Mouse (Mus musculus) limb, embryonic 10.5 days (tissue): Measurements from ENCODE around the gene Nmnat2. TPM values are rescaled to one million over a fixed set of nuclear protein-coding genes. Genes with fewer than 3 reads are reported as not detected.

Experiments
- DNase-seq: peaks from one replicate; pipeline ENCODE4 v3.0.0-alpha.2; 2017; ENCODE audit warnings: low spot score
- H3K27ac ChIP-seq: fragments of 300-500 bp; sonication (generic); 2 replicates; pipeline ENCODE4 v1.5.1; 2016; ENCODE audit warnings: mild to moderate bottlenecking
- H3K27me3 ChIP-seq: fragments of 300-500 bp; sonication (generic); 2 replicates; pipeline ENCODE4 v1.6.1; 2016; ENCODE audit warnings: low read depth, mild to moderate bottlenecking; ENCODE audit not compliant: poor library complexity, severe bottlenecking
- H3K36me3 ChIP-seq: fragments of 300-500 bp; sonication (generic); 2 replicates; pipeline ENCODE4 v1.6.1; 2016; ENCODE audit warnings: mild to moderate bottlenecking, moderate library complexity
- H3K4me1 ChIP-seq: fragments of 300-500 bp; sonication (generic); 2 replicates; pipeline ENCODE4 v1.6.1; 2016
- H3K4me3 ChIP-seq: fragments of 300-500 bp; sonication (generic); 2 replicates; pipeline ENCODE4 v1.5.1; 2016; ENCODE audit warnings: mild to moderate bottlenecking, moderate library complexity
- H3K9me3 ChIP-seq: fragments of 300-500 bp; sonication (generic); replicated peaks from 2 replicates; pipeline ENCODE4 v1.6.1; 2016; ENCODE audit warnings: mild to moderate bottlenecking
- whole genome bisulfite sequencing: fragments of 180-500 bp; shearing (Covaris S2); methylation state at CpG from one replicate; pipeline ENCODE4 v1.1.7; 2016; 5-methylcytosine and 5-hydroxymethylcytosine counted together
- polyA plus RNA-seq: library from polyadenylated mRNA; unstranded; fragments of >200 nt; fragmentation: Nextera tagmentation; extraction: Ambion mirVana; gene quantifications from 2 replicates; pipeline ENCODE4 v1.2.1, GENCODE M21; 2016

Nmnat2 gene
- polyA plus RNA-seq, 1 experiment from 2014 or later: 0.75 TPM

DNA sequence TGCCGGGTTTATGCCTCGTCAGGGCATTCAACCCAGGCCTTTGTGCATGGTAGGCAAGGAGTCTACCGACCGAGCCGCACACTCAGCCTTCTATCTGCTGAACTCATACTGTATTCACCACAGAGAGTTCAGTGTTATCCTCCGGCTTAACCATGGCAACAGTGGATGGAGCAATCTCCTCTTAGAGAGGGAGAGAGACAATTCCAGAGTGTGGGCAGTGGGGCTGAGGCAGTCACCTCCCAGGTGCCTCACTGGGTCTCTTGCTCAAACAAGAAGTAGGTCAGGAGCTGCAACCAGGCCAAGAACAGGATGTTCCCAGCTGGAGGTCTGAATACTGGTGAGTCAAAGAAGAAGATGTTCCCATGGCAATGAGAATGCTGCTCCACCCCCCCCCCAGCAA is 56.8 kb downstream of the Nmnat2 start:
- H3K4me1 ChIP-seq: peaks cover 30% of the 10 kb centered on the region
- H3K4me3 ChIP-seq: no peak overlapping the region
- no peak for DNase-seq
- no peaks in the 10 kb centered on the region for H3K27me3 ChIP-seq
- H3K9me3 ChIP-seq: no peaks in the 10 kb centered on the region
- H3K27ac ChIP-seq: no peak overlapping the region
- whole genome bisulfite sequencing: 98% methylated on average over 6 of the region's 6 CpGs
- no peaks in the 10 kb centered on the region for H3K36me3 ChIP-seq

DNA sequence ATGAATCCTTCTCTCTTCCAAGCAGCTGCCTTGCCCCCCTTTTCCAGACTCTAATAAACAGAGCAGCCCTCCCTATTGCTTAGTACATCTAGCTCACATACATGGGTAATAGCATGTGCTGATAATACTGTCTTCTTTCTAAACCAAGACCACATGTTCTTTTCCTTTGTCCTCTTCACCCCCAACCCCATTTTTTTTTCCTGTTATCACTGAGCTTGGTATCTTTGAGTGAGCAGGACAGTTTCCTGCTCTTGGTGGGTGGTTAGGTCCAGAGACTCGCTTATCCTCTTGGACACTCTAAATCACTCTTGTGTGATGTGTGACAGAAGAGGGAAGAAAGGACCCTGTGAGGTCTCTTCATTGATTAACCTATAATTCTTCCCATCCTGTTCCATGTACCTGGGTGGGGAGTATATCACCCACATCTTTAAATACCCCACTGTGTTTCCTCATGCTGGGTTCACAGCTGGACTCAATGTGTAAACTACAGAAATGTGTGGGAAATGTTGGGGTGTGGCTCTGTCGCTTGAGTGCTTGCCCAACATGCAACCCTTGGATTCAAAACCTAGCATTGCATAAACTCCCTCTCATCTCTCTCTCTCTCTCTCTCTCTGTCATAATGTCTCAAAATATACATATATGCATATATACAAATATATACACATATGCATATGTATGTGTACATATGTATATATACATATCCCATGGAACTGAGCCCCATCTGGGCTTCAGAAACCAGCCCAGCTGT is 58.9 kb downstream of the Nmnat2 start:
- no peak overlapping the region for H3K27ac ChIP-seq
- no peak overlapping the region for H3K4me3 ChIP-seq
- 73% methylated on average over 2 of the region's 2 CpGs for WGBS

DNA sequence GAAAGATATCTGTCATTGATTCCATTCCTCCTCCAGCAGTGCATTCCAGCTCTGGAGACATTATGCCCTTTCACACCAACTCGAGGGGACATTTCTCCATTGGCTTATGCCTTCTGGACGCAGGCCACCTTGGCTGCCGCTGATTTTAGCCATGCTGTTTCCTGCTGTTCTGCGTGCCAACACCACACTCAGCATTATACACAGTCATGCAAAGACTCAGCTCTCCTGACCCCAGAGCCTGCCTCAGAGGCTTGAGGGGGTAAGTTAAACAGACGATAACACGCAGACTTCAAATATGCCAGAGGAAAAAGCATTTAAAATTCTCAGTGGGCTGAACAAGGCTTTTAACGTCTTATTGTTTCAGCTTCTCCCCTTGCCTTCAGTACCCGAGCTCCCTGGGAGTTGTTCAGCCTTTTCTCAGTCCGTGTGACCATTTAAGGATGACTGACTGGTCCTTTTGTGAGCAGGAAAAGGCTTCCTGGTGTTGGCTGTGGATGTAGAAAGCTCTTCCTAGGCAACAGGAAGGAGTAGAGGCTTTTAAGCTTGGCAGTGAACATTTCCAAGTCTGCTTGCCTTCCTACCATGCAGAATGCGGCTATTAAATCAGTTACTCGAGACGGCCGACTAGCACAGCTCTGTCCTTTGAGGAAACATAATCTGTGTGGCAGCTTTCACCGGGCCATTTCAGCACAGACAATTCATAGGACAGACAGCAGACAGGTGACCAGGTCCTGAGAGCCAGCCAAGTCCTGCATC is 59.8 kb downstream of the Nmnat2 start:
- no peaks in the 10 kb centered on the region for H3K9me3 ChIP-seq
- H3K27me3 ChIP-seq: no peaks in the 10 kb centered on the region
- H3K36me3 ChIP-seq: no peaks in the 10 kb centered on the region
- no peak overlapping the region for H3K4me3 ChIP-seq
- WGBS: 70% methylated on average over 14 of the region's 14 CpGs
- DNase-seq: no peak
- H3K4me1 ChIP-seq: peaks cover 28% of the 10 kb centered on the region
- H3K27ac ChIP-seq: peak overlapping the region; percentile 34; the same call in 1 of the 2 replicates

More for the DNA sequence above, 58.9 kb downstream of the Nmnat2 start:
- Histone ChIP-seq H3K27me3 (no peaks in the 10 kb centered on the region), H3K9me3 (no peaks in the 10 kb centered on the region), H3K36me3 (no peaks in the 10 kb centered on the region), H3K4me1 (peaks cover 35% of the 10 kb centered on the region)
- DNase-seq: no peak

DNA sequence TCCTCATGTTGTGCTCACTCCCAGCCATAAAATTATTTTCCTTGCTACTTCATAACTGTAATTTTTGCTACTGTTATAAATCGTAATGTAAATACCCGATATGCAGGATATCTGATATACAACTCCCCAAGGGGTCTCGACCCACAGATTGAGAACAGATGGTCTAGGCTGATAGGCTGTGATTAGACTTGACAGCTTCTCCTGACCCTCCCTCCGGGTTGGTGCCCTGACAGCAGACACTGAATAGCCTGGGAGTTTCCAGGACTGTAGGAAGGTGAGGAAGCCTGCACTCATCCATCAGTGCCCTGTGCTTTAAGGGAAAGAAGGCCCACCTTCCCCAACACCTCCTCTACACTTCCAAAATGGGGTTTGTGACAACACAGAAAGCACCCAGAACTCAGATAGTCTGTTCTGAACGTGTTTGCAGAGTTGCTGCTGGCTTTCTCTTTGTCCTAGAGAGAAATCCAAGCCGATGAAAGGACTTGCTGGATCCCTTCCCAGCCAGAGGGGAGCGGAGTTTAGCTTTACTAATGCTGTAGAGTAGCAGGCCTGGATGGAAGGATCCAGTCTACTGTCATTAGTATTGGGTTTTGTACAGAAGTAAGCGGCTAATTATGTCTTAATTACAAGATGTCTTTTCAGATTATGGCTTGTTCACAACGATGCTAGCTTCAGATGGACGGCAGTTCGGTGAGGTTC is 61.8 kb downstream of the Nmnat2 start:
- DNase-seq: no peak
- Histone ChIP-seq H3K9me3 (no peaks in the 10 kb centered on the region), H3K27ac (no peak overlapping the region), H3K36me3 (no peaks in the 10 kb centered on the region), H3K4me3 (no peak overlapping the region), H3K4me1 (peaks cover 26% of the 10 kb centered on the region), H3K27me3 (no peaks in the 10 kb centered on the region)
- WGBS: 49% methylated on average over 11 of the region's 11 CpGs

DNA sequence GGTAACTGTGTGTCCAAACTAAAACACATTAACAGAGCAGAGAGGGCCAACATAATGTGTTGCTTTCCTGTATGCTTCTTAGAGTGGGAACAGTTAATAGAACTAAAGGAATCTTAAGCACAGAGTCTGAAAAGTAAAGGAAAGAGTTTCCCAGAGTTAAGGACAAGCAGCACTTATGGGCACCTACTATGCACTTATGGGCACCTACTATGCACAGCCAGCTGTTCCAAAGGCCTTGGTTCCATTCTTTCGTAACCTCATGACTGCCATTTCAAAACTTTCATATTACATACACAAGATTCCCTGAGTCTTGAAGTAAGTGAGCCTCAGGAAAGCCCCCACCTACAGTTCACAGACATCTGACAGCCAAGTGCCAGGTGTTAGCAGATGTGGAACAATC is 64.3 kb downstream of the Nmnat2 start:
- H3K36me3 ChIP-seq: no peaks in the 10 kb centered on the region
- H3K27ac ChIP-seq: no peak overlapping the region
- no peak overlapping the region for H3K4me3 ChIP-seq
- H3K9me3 ChIP-seq: no peaks in the 10 kb centered on the region
- H3K4me1 ChIP-seq: peaks cover 26% of the 10 kb centered on the region
- no peaks in the 10 kb centered on the region for H3K27me3 ChIP-seq
- no peak for DNase-seq
- WGBS: 87% methylated on average over 1 of the region's 1 CpGs

DNA sequence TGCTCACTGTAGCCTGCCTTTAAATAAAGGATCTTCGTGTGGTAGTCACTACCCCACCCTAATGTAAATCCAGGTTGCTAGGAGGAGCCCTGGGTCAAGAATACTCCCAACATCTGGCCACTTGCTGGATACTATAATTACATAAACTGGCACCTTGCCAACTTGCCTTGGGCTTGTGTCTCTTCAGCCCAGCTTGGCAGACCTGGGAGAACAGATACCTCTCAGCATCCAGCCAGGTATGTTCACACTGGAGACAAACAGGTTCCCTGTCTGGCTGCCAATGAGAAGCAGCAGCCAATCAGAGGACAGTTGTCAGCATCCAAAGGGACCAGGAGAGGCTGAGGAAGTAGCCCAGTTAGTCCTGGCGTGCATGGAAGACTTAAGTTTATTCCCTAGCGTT is 64.8 kb downstream of the Nmnat2 start:
- 78% methylated on average over 3 of the region's 3 CpGs for WGBS
- H3K9me3 ChIP-seq: no peaks in the 10 kb centered on the region
- H3K27me3 ChIP-seq: no peaks in the 10 kb centered on the region
- no peak overlapping the region for H3K4me3 ChIP-seq
- H3K27ac ChIP-seq: no peak overlapping the region
- no peak for DNase-seq
- H3K36me3 ChIP-seq: no peaks in the 10 kb centered on the region
- peaks cover 21% of the 10 kb centered on the region for H3K4me1 ChIP-seq

DNA sequence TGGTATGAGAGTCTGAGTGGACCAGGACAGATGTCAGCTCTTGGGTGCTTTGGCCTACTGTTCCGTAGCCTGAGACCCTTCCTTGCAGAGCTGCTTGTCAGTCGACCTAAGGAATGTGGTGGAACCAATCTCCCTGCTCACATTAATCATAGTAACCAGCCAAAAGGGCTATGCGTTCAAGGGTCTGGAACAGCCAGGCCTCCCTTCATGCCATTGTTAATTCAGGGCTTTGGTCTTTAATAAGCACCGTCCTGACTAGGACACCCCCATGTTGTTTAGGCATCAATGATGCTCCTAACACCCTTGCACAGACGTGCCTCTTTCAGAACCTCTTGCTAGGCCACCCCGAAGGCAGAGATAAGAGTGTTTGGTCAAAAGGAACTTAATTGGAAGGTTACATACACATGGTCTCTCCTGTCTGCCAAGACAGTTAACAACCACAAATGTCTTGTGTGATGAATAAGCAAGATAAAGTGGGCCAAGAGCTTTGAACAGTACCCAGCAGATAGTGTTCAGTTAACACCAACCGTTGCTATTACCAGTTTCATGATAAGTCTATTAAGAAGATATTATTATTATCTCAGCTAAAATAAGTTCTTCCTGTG is 66.3 kb downstream of the Nmnat2 start:
- DNase-seq: no peak
- Histone ChIP-seq H3K27ac (no peak overlapping the region), H3K9me3 (no peaks in the 10 kb centered on the region), H3K36me3 (no peaks in the 10 kb centered on the region), H3K4me3 (no peak overlapping the region), H3K4me1 (peaks cover 8% of the 10 kb centered on the region), H3K27me3 (no peaks in the 10 kb centered on the region)
- 38% methylated on average over 7 of the region's 7 CpGs for WGBS

DNA sequence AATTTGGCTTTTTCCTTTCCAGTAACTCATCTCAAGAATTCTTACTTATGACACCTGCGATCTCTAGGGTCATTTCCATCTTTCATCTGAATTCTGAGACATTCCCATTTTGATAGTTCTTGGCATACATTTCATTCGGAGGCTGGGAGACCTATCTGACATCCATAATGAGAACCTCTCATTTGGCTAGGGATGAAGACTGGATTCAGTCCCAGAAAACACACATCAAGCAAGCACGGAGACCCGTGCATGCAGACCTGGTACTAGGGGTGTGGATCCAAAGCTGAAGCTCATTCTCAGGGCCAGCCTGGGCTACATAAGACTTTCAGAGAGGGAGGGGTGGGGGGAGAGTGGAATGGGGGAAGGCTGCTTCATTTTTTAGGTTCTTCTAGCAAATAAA is 68.2 kb downstream of the Nmnat2 start:
- H3K27me3 ChIP-seq: no peaks in the 10 kb centered on the region
- WGBS: 86% methylated on average over 4 of the region's 4 CpGs
- DNase-seq: no peak

DNA sequence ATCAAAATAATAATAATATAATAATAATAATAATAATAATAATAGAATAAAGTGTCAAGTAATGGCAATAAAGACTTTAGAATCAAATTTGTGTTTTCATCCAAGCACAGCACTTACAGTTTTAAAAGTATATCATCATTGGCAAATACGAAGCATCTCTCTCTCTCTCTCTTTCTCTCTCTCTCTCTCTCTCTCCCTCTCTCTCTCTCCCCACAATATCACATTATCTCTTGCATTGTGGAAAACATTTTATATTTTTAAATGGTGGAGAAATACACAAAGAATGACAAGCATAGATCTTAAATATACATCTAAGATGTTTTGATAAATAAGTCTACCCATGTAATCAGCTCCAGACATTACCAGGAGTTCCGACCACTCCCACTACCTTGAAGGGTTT is 69.1 kb downstream of the Nmnat2 start:
- no peaks in the 10 kb centered on the region for H3K4me1 ChIP-seq
- WGBS: 84% methylated on average over 2 of the region's 2 CpGs
- no peaks in the 10 kb centered on the region for H3K36me3 ChIP-seq
- no peak for DNase-seq
- H3K27ac ChIP-seq: no peak overlapping the region
- H3K4me3 ChIP-seq: no peak overlapping the region
- H3K9me3 ChIP-seq: no peaks in the 10 kb centered on the region
- H3K27me3 ChIP-seq: no peaks in the 10 kb centered on the region

More for the DNA sequence above, 68.2 kb downstream of the Nmnat2 start:
- no peaks in the 10 kb centered on the region for H3K4me1 ChIP-seq
- H3K9me3 ChIP-seq: no peaks in the 10 kb centered on the region
- no peak overlapping the region for H3K4me3 ChIP-seq
- no peak overlapping the region for H3K27ac ChIP-seq
- H3K36me3 ChIP-seq: no peaks in the 10 kb centered on the region

DNA sequence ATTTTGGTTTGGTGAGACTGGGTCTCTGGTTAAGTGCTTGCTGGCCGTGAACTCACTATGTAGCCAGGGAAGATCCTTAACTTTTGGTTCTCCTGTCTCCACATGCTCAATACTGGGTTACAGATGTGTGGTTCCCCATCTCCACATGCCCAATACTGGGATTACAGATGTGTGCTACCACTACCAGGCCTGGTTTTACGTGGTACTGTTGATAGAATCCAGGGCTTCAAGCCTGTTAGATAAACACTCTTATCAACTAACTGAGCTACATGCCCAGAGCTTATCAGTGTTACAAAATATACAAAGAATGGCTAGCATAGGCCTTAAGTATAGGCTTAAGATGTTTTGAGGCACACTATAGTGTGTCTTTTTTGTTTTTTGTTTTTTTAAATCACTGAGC is 69.7 kb downstream of the Nmnat2 start:
- H3K9me3 ChIP-seq: no peaks in the 10 kb centered on the region
- H3K27ac ChIP-seq: no peak overlapping the region
- no peak for DNase-seq
- H3K4me3 ChIP-seq: no peak overlapping the region
- 58% methylated on average over 2 of the region's 2 CpGs for WGBS
- H3K27me3 ChIP-seq: no peaks in the 10 kb centered on the region
- no peaks in the 10 kb centered on the region for H3K36me3 ChIP-seq
- no peaks in the 10 kb centered on the region for H3K4me1 ChIP-seq

DNA sequence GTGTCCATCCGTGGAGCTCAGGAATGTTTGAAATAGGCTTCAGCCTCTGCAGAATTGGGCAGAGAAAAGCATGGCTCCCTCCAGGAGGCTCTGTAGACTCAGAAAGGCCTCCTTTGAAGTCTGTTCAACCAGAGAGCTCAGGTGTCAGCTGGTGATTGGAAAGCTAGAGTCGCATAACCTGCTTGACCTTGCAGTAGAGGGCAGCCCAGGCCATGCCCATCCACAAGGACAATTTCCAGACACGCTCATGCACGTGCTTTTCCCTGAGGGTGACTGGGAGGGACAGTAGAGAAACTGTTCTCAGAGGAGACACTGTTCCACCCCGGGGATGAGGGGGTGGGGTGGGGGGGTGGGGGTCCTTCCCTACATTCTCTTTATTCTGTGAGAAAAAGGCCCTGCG is 76.6 kb downstream of the Nmnat2 start:
- H3K36me3 ChIP-seq: no peaks in the 10 kb centered on the region
- peaks cover 38% of the 10 kb centered on the region for H3K4me1 ChIP-seq
- H3K9me3 ChIP-seq: no peaks in the 10 kb centered on the region
- no peaks in the 10 kb centered on the region for H3K27me3 ChIP-seq
- peak overlapping the region; percentile 2; the same call in 1 of the 2 replicates for H3K27ac ChIP-seq
- no peak for DNase-seq
- 42% methylated on average over 6 of the region's 6 CpGs for WGBS
- H3K4me3 ChIP-seq: no peak overlapping the region

DNA sequence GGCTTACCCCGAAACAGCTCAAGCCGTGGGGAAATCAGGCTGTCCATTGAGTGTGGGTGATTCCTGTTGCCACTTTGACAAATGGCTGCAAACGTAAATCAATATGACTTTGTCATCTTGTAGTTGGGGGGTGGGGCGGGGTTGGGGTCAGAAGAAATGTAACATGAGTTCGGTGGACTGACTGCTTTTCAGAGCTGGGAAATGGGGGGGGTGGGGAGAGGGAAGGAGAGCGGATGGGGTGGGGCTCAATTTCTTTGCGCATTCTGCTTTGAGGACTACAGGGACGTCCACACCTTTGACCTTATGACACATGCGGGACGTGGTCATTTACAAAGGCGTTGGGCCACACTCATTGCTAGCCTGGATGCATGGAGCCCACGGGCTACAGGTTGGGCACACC is 77.2 kb downstream of the Nmnat2 start:
- Histone ChIP-seq H3K4me3 (no peak overlapping the region), H3K27ac (0 out of 2 replicates have a peak overlapping the region, but pooled peaks have one; percentile 2), H3K36me3 (no peaks in the 10 kb centered on the region), H3K27me3 (no peaks in the 10 kb centered on the region), H3K4me1 (peaks cover 38% of the 10 kb centered on the region), H3K9me3 (no peaks in the 10 kb centered on the region)
- DNase-seq: no peak
- WGBS: 61% methylated on average over 12 of the region's 12 CpGs
